Mouse (Mus musculus): ENCODE measurements around the gene Chka. TPM values are rescaled to one million over a fixed set of nuclear protein-coding genes. Genes with fewer than 3 reads are reported as not detected.

Chka gene
- total RNA-seq, 2 experiments from 2014 or later = 112 to 133 TPM

- DNase-seq = peak; percentile 45 to 49
Measured at GRCm38 (mm10) chr19:3884325-3884990, 32.9 kb downstream of the Chka start.

- DNase-seq = no peak
Measured at GRCm38 (mm10) chr19:3889096-3889495, 37.5 kb downstream of the Chka start.

- no peak for DNase-seq
Measured at GRCm38 (mm10) chr19:3890181-3890580, 38.6 kb downstream of the Chka start.

GRCm38 (mm10) chr19:3893545-3894116 is 42.1 kb downstream of the Chka start:
- DNase-seq = no peak

- DNase-seq = no peak
Measured at GRCm38 (mm10) chr19:3894294-3894693, 42.7 kb downstream of the Chka start.

GRCm38 (mm10) chr19:3895171-3895631 is 43.6 kb downstream of the Chka start:
- no peak for DNase-seq

- no peak for DNase-seq
Measured at GRCm38 (mm10) chr19:3896208-3896607, 44.6 kb downstream of the Chka start.

GRCm38 (mm10) chr19:3897557-3897956 is 46.0 kb downstream of the Chka start:
- no peak for DNase-seq

GRCm38 (mm10) chr19:3898952-3899351 is 47.4 kb downstream of the Chka start:
- no peak for DNase-seq

- no peak for DNase-seq
Measured at GRCm38 (mm10) chr19:3899618-3900017, 48.0 kb downstream of the Chka start.

- DNase-seq = no peak
Measured at GRCm38 (mm10) chr19:3902966-3903365, 51.4 kb downstream of the Chka start.

- DNase-seq = no peak
Measured at GRCm38 (mm10) chr19:3903648-3904362, 52.2 kb downstream of the Chka start.

- no peak for DNase-seq
Measured at GRCm38 (mm10) chr19:3904363-3904675, 52.7 kb downstream of the Chka start.

GRCm38 (mm10) chr19:3905261-3905969 is 53.8 kb downstream of the Chka start:
- peak; percentile 46 to 70 for DNase-seq

- DNase-seq = no peak
Measured at GRCm38 (mm10) chr19:3906326-3906725, 54.8 kb downstream of the Chka start.

GRCm38 (mm10) chr19:3906795-3907786 is 55.5 kb downstream of the Chka start, which contains the start of gene Tcirg1:
Tcirg1 (minus strand) TSS chr19:3907133.
- peak; percentile 89 to 92 for DNase-seq

- DNase-seq = no peak
Measured at GRCm38 (mm10) chr19:3907876-3908660, 56.5 kb downstream of the Chka start.

- peak; percentile 64 to 68 for DNase-seq
Measured at GRCm38 (mm10) chr19:3910206-3910605, 58.6 kb downstream of the Chka start.

- DNase-seq = peak; percentile 92
Measured at GRCm38 (mm10) chr19:3912337-3913204, 61.0 kb downstream of the Chka start, which contains the start of gene Ndufs8. Ndufs8 (minus strand) TSS chr19:3912774.

All from adrenal gland, postnatal 36 days (tissue).